Mouse (Mus musculus) liver, postnatal 0 days (tissue): ENCODE measurements around the gene Jph2.

Source experiments
- CTCF ChIP-seq: sonication (generic); IDR thresholded peaks from 2 replicates; pipeline ENCODE4 v1.5.1; 2016; ENCODE audit warnings: antibody characterized with exemption, low read depth
- EP300 ChIP-seq: IDR thresholded peaks from 2 replicates; pipeline ENCODE4 v1.6.1; 2016; ENCODE audit warnings: antibody characterized with exemption, low read depth, mild to moderate bottlenecking

DNA sequence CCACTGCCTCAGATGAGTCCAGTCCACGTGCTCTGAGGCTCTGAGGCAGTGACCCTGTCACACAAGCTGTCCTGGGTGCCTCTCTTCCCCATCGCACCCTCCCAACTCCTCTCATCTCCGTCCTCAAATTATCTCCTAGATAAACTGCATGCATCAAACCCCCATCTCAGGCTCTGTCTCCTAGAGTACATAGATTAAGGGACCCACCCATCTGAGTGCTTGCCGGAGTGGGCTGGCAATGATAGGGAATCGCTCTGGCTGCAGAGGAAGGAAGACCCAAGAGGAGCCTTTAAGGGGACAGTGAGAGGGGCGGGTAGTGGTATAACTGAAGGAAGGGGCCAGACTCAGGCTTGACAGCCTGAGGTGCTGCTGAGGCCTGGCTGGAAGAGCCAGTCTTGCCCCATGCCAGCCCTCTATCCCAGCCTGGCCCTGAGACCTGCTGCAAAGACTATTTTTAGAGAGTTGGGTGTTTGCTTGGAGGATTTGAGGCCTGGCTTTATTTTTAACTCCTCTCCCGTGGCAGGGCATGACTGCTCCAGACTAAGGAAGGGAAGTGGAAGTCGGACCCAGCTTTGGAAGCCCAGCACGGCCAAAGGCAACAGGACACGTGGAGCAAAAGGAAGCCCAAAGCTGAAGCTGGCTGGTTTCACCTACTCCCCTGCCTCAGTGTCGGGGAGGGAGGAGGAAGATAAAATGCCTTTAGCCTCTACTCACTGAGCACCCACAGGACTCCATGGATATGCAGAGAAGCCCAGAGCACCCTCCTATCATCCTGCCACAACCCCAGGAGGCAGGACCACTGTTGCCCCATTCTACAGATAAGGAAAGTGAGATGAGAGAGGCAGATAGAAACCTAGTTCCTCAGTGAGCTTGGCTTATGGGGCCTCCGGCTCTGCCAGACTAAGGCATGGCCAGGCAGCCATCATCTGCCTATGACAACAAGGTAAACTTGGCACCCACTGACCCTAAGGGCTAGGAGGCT lies 34.6 kb downstream of the Jph2 start:
- TF ChIP-seq EP300 (0 out of 2 replicates have a peak, but pooled peaks have one; percentile 12), CTCF (no peak)
